Mouse (Mus musculus) stomach, postnatal 0 days (tissue): ENCODE data around the gene Lum. TPM values are rescaled to one million over a fixed set of nuclear protein-coding genes. Genes with fewer than 3 reads are reported as not detected.

ENCODE experiments used
- ATAC-seq: fragments of 200-750 bp; cut with Nextera tagmentation; 2 replicates; pipeline ENCODE4 v1.8.0; 2017; ENCODE audit not compliant: low FRiP score, low TSS enrichment
- DNase-seq: peaks from one replicate; pipeline ENCODE4 v3.0.0-alpha.2; 2016; ENCODE audit warnings: low spot score
- H3K27ac ChIP-seq: fragments of 300-500 bp; sonication (generic); replicated peaks from 2 replicates; pipeline ENCODE4 v1.5.1; 2014; ENCODE audit warnings: mild to moderate bottlenecking, control low read depth
- H3K27me3 ChIP-seq: fragments of 300-500 bp; sonication (generic); 2 replicates; pipeline ENCODE4 v1.6.1; 2014; ENCODE audit warnings: low read length; ENCODE audit not compliant: control insufficient read depth, insufficient read depth
- H3K36me3 ChIP-seq: fragments of 300-500 bp; sonication (generic); 2 replicates; pipeline ENCODE4 v1.6.1; 2014; ENCODE audit warnings: low read length, mixed read lengths; ENCODE audit not compliant: control insufficient read depth, insufficient read depth
- H3K4me1 ChIP-seq: fragments of 300-500 bp; sonication (generic); replicated peaks from 2 replicates; pipeline ENCODE4 v1.6.1; 2014; ENCODE audit warnings: antibody characterized with exemption; ENCODE audit not compliant: control insufficient read depth, insufficient read depth
- H3K4me2 ChIP-seq: fragments of 300-500 bp; sonication (generic); replicated peaks from 2 replicates; pipeline ENCODE4 v1.6.1; 2014; ENCODE audit warnings: low read depth, mild to moderate bottlenecking, control low read depth, moderate library complexity
- H3K4me3 ChIP-seq: fragments of 300-500 bp; sonication (generic); 2 replicates; pipeline ENCODE4 v1.5.1; 2014; ENCODE audit warnings: low read depth, low read length, control low read depth
- H3K9ac ChIP-seq: fragments of 300-500 bp; sonication (generic); 2 replicates; pipeline ENCODE4 v1.6.1; 2014; ENCODE audit warnings: mild to moderate bottlenecking, low read length, control low read depth, mixed read lengths
- H3K9me3 ChIP-seq: fragments of 300-500 bp; sonication (generic); 2 replicates; pipeline ENCODE4 v1.6.1; 2016; ENCODE audit warnings: low read length; ENCODE audit not compliant: control insufficient read depth
- CTCF ChIP-seq: IDR thresholded peaks from 2 replicates; pipeline ENCODE4 v1.5.1; 2016; ENCODE audit warnings: antibody characterized with exemption, low read depth, mild to moderate bottlenecking, moderate library complexity
- EP300 ChIP-seq: optimal IDR thresholded peaks from 2 replicates; pipeline ENCODE3; 2016; ENCODE audit warnings: antibody characterized with exemption
- WGBS: fragments of 180-500 bp; shearing (Covaris S2); extraction: QIAGEN DNeasy Blood & Tissue Kit; methylation state at CpG from one replicate; pipeline ENCODE4 v1.1.7; 2014; 5-methylcytosine and 5-hydroxymethylcytosine counted together
- polyA plus RNA-seq: library from polyadenylated mRNA; unstranded; fragments of >200 nt; fragmentation: Nextera tagmentation; extraction: Ambion mirVana; gene quantifications from 2 replicates; pipeline ENCODE4 v1.2.1, GENCODE M21; 2015

Lum gene
- polyA plus RNA-seq, 1 experiment from 2014 or later: 143 TPM

DNA sequence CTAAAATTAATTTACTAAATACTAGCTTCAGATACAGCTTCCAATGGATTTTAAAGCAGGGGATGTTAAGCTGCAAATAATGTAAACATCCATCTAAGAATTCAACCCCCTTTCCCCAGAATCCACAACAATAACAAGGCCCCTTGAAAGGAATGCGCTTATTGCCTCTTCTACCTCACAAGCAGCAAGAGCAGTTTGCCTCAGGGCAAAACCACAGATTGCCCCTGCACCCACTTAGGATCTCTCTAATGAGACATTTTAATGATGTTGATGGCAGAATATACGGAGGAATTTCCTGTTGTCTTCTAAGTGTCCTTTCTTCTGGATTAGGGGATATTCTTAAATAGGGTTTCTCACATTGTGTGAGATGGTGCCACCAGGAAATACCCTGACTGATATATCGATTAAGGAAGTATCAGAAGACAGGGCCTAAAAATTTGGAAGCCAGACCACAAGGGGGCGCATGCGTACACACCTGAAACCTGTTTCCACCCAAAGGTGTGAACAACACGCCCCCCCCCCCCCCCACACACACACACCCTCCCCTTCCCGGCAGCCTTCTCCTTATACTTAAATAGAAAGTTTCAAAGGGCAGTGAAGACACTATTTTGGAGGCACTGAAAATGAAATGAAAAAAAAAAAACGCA, 2.7 kb downstream of the Lum start:
- Histone ChIP-seq H3K27ac (no peak overlapping the region), H3K9ac (no peak overlapping the region), H3K9me3 (no peaks in the 10 kb centered on the region), H3K27me3 (no peaks in the 10 kb centered on the region), H3K36me3 (peaks cover 2% of the 10 kb centered on the region; the same call in 1 of the 2 replicates), H3K4me2 (peak overlapping the region; percentile 35), H3K4me1 (no peaks in the 10 kb centered on the region), H3K4me3 (no peak overlapping the region; the same call in 1 of the 2 replicates)
- DNase-seq (peak; percentile 17), ATAC-seq (no peak)
- WGBS: 61% methylated on average over 8 of the region's 8 CpGs
- TF ChIP-seq CTCF: peak; percentile 48
- no peak for TF ChIP-seq EP300

DNA sequence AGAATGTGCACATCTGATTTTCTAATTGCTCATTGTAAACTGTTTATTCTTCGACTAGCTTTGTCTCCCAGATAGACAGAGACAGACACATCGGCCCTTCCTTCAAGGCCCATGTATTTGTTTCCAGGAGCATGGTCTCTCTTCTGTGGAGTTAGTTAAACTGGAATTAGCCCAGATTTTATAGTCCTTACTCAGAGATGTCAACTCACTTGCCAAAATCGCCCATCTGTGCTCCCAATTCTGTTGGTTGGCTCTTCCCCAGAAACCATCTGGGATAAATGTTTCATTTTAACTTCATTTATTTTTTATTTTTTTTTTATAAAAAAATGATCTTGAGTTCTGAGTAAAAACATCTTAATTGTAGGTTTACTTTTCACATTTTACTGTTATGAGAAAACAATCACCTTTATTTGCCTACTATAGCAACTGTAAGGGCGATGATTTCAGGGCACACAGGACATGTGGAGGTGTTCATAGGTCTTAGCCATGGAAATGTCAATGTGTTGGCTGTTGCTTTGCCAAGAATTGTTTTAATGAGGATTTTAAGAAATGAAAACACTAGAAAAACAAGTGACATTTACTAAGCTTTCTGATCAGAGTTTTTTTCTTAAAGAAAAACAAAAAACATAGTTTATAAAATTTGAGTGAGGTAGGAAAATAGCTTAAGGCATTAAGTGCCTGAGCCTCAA, 17.8 kb downstream of the Lum start:
- Histone ChIP-seq H3K4me3 (no peak overlapping the region), H3K27ac (no peak overlapping the region), H3K36me3 (no peaks in the 10 kb centered on the region), H3K27me3 (no peaks in the 10 kb centered on the region), H3K4me1 (no peaks in the 10 kb centered on the region), H3K4me2 (no peak overlapping the region), H3K9me3 (no peaks in the 10 kb centered on the region), H3K9ac (no peak overlapping the region)
- TF ChIP-seq EP300 (no peak), CTCF (no peak)
- ATAC-seq: no peak
- WGBS: 66% methylated on average over 4 of the region's 4 CpGs
- DNase-seq: no peak

DNA sequence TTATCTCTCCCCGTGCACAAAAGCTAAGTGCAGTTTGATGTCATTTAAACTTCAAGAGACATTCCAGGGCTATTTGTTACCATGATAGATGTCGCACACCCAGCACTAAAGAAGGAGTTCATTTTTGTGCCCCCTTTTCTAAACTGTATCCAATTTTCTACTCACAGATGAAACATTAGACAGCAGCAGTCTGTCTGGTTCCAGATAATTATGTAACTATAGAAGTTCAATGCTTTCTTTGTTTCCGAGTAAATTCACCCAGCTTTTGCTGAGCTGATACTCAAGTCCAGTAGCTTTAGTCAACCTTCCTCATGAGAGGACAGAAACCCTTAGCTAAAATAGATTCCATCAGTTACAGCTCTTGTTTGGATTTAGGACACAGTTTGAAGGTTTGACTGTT, 19.2 kb downstream of the Lum start:
- no peak overlapping the region for H3K4me2 ChIP-seq
- H3K4me3 ChIP-seq: no peak overlapping the region
- no peaks in the 10 kb centered on the region for H3K9me3 ChIP-seq
- DNase-seq (no peak), ATAC-seq (no peak)
- 21% methylated on average over 3 of the region's 3 CpGs for WGBS
- no peak overlapping the region for H3K9ac ChIP-seq
- TF ChIP-seq CTCF: no peak
- no peak for TF ChIP-seq EP300
- no peaks in the 10 kb centered on the region for H3K36me3 ChIP-seq
- H3K27me3 ChIP-seq: no peaks in the 10 kb centered on the region
- H3K27ac ChIP-seq: no peak overlapping the region
- H3K4me1 ChIP-seq: no peaks in the 10 kb centered on the region

DNA sequence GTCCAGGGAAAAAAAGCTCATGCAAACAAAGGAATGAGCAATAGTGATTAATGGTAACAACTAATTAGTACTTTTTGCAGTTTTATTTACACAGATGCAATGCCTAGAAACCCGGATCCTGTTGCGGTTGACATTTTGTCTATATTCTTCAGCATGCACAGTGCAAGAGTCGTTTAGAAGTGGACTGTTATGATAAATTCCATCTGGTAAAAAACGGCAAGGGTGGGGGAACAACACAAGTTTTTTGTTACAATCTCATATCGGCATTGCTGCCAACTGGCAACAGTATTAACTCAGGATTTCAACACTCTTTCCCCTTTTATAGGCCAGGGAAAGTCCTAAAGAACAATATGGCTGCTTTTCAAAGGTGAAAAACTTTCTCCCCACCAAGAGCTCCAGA, 22.2 kb downstream of the Lum start:
- Histone ChIP-seq H3K9ac (no peak overlapping the region), H3K9me3 (no peaks in the 10 kb centered on the region), H3K4me1 (no peaks in the 10 kb centered on the region), H3K27me3 (no peaks in the 10 kb centered on the region), H3K36me3 (no peaks in the 10 kb centered on the region), H3K27ac (0 out of 2 replicates have a peak overlapping the region, but pooled peaks have one; percentile 2), H3K4me2 (no peak overlapping the region), H3K4me3 (no peak overlapping the region)
- no peak for DNase-seq
- no peak; the same call in 1 of the 2 replicates for ATAC-seq
- WGBS: 41% methylated on average over 5 of the region's 5 CpGs
- TF ChIP-seq EP300 (no peak), CTCF (no peak)

DNA sequence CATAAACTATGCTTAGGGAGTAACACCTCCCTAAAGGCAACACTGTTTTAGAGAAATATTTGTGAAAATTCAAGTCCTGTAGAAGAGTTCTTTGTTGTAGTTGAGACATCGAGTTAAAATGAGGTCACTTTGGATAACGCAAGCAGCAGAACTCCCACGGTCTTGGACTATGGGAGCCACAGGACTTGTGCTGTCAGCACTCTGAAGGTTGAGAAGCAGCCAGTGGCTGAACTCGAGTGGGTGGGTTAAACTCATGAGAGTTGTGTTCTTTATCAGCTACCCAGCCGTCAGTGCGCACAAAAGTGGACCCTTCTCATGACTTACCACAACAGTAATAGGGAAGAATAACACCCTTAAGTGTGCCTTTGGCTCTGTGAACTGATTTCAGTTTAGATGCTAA, 24.6 kb downstream of the Lum start:
- TF ChIP-seq EP300: no peak
- no peak for TF ChIP-seq CTCF
- Histone ChIP-seq H3K27me3 (no peaks in the 10 kb centered on the region), H3K9ac (no peak overlapping the region), H3K27ac (no peak overlapping the region), H3K36me3 (no peaks in the 10 kb centered on the region), H3K4me3 (no peak overlapping the region), H3K4me1 (no peaks in the 10 kb centered on the region), H3K4me2 (no peak overlapping the region), H3K9me3 (no peaks in the 10 kb centered on the region)
- DNase-seq (no peak), ATAC-seq (no peak)
- WGBS: 68% methylated on average over 6 of the region's 6 CpGs

DNA sequence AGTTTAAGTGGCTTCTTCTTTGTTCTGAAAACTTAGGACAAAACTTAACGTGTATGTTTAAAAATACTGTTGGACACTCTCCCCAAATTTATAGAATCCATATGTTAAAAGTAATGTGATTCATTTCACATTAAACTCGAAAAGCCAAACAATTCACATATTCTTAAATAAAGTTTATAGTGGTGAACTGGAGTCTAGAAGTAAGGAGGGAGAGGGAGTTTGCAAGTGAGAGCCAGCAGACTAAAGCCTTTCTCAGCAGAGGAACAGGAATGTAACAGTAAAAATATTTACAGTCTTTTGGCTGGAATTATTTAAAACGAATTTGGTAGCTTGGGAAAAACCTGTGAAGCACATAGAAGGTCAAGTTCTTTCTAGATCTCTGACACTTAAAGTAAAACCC, 26.1 kb downstream of the Lum start:
- no peak overlapping the region for H3K27ac ChIP-seq
- no peaks in the 10 kb centered on the region for H3K4me1 ChIP-seq
- no peaks in the 10 kb centered on the region for H3K9me3 ChIP-seq
- no peak overlapping the region for H3K9ac ChIP-seq
- 16% methylated on average over 3 of the region's 3 CpGs for WGBS
- TF ChIP-seq EP300 (no peak), CTCF (no peak)
- ATAC-seq: no peak
- no peak overlapping the region for H3K4me2 ChIP-seq
- no peaks in the 10 kb centered on the region for H3K36me3 ChIP-seq
- no peak for DNase-seq
- no peak overlapping the region for H3K4me3 ChIP-seq
- no peaks in the 10 kb centered on the region for H3K27me3 ChIP-seq
